Mouse (Mus musculus) mouse embryonic stem cell (cell line): ENCODE results near the gene Cyp2c65.
"Not testable (repeated sequence)": the region's sequence is repeated elsewhere in the genome, so short reads cannot be mapped to it uniquely, and the experiment has no call there.

Experiments used
- in situ Hi-C, 2 experiments: fragments of 300-500 bp; cut with MboI; formaldehyde crosslinking; loops; 1 replicate in 1 of 2; 3 replicates in 1 of 2; pipeline ENCODE4 v1.14.3; 2019 to 2020; ENCODE audit warnings: low sequenced_read_pairs in 2 of 2, low pct_unique_long_range_greater_than_20kb in 1 of 2, mixed read lengths in 1 of 2; ENCODE audit not compliant: unreplicated experiment in 1 of 2

Gene Cyp2c65

GRCm38 (mm10) chr19:39060719-39061118 is at the start of gene Cyp2c65:
Cyp2c65 (plus strand) TSS chr19:39061015.
- in situ Hi-C loops: no loop called here

GRCm38 (mm10) chr19:39057928-39058327 is 2.9 kb upstream of the Cyp2c65 start:
- in situ Hi-C loops: no loop called here

GRCm38 (mm10) chr19:39098779-39099178 is 38.0 kb downstream of the Cyp2c65 start:
- in situ Hi-C loops: not testable (repeated sequence)

GRCm38 (mm10) chr19:39113644-39114043 is 52.8 kb downstream of the Cyp2c65 start, which contains the start of gene Cyp2c66:
Cyp2c66 (plus strand) TSS chr19:39113898.
- in situ Hi-C loops: no loop called here
